Mouse (Mus musculus) testis, adult 2 months (tissue): ENCODE data around the gene Mdc1.

ENCODE experiments used
- CTCF ChIP-seq: fragments of 200-500 bp; IDR thresholded peaks from 2 replicates; pipeline ENCODE4 v1.5.1; 2012; ENCODE audit warnings: low read depth, mild to moderate bottlenecking, inconsistent platforms, low read length, moderate library complexity; ENCODE audit not compliant: control insufficient read depth, insufficient read depth, insufficient replicate concordance
- POLR2A ChIP-seq: fragments of 200-500 bp; IDR thresholded peaks from 2 replicates; pipeline ENCODE4 v1.6.1; 2012; ENCODE audit warnings: low read depth, mild to moderate bottlenecking, inconsistent platforms, low read length, moderate library complexity; ENCODE audit not compliant: control insufficient read depth

- TF ChIP-seq CTCF (no peak), POLR2A (no peak)
Measured at GRCm38 (mm10) chr17:35835424-35836140, 5.7 kb upstream of the Mdc1 start.
